Mouse (Mus musculus) hindbrain, embryonic 12.5 days (tissue): ENCODE measurements around the gene Yipf3. TPM values are rescaled to one million over a fixed set of nuclear protein-coding genes. Genes with fewer than 3 reads are reported as not detected.

Source experiments
- ATAC-seq: fragments of 200-750 bp; cut with Nextera tagmentation; 2 replicates; pipeline ENCODE4 v1.8.0; 2017; ENCODE audit warnings: moderate TSS enrichment; ENCODE audit not compliant: low FRiP score
- H3K27ac ChIP-seq: fragments of 300-500 bp; sonication (generic); 2 replicates; pipeline ENCODE4 v1.5.1; 2016; ENCODE audit warnings: mild to moderate bottlenecking
- H3K27me3 ChIP-seq: fragments of 300-500 bp; sonication (generic); 2 replicates; pipeline ENCODE4 v1.6.1; 2016; ENCODE audit warnings: mild to moderate bottlenecking
- H3K36me3 ChIP-seq: fragments of 300-500 bp; sonication (generic); 2 replicates; pipeline ENCODE4 v1.6.1; 2016; ENCODE audit warnings: mild to moderate bottlenecking
- H3K4me1 ChIP-seq: fragments of 300-500 bp; sonication (generic); 2 replicates; pipeline ENCODE4 v1.6.1; 2016
- H3K4me2 ChIP-seq: fragments of 300-500 bp; sonication (generic); replicated peaks from 2 replicates; pipeline ENCODE4 v1.6.1; 2016; ENCODE audit warnings: mild to moderate bottlenecking
- H3K4me3 ChIP-seq: fragments of 300-500 bp; sonication (generic); 2 replicates; pipeline ENCODE4 v1.5.1; 2016; ENCODE audit warnings: mild to moderate bottlenecking
- H3K9ac ChIP-seq: fragments of 300-500 bp; sonication (generic); 2 replicates; pipeline ENCODE4 v1.6.1; 2016; ENCODE audit warnings: mild to moderate bottlenecking, moderate library complexity
- H3K9me3 ChIP-seq: fragments of 300-500 bp; sonication (generic); replicated peaks from 2 replicates; pipeline ENCODE4 v1.6.1; 2016; ENCODE audit warnings: mild to moderate bottlenecking
- WGBS: fragments of 180-500 bp; shearing (Covaris S2); methylation state at CpG from one replicate; pipeline ENCODE4 v1.1.7; 2016; 5-methylcytosine and 5-hydroxymethylcytosine counted together
- polyA plus RNA-seq: library from polyadenylated mRNA; unstranded; fragments of >200 nt; fragmentation: Nextera tagmentation; extraction: Ambion mirVana; gene quantifications from 2 replicates; pipeline ENCODE4 v1.2.1, GENCODE M21; 2016

The Yipf3 gene
- polyA plus RNA-seq, 1 experiment from 2014 or later, result 77.2 TPM

- H3K4me2 ChIP-seq, result no peak overlapping the region
- 86% methylated on average over 11 of the region's 11 CpGs for WGBS
- no peak overlapping the region for H3K9ac ChIP-seq
- peaks cover 87% of the 10 kb centered on the region for H3K36me3 ChIP-seq
- H3K4me3 ChIP-seq, result no peak overlapping the region
- ATAC-seq, result no peak
- H3K9me3 ChIP-seq, result no peaks in the 10 kb centered on the region
- no peaks in the 10 kb centered on the region for H3K27me3 ChIP-seq
- no peak overlapping the region for H3K27ac ChIP-seq
- peaks cover under 1% of the 10 kb centered on the region for H3K4me1 ChIP-seq
These were observed 6.4 kb upstream of the Yipf3 start for GRCm38 (mm10) chr17:46241471-46241870.

GRCm38 (mm10) chr17:46242274-46242673 is 5.6 kb upstream of the Yipf3 start:
- no peak overlapping the region for H3K4me2 ChIP-seq
- no peak overlapping the region for H3K9ac ChIP-seq
- ATAC-seq, result no peak
- H3K36me3 ChIP-seq, result peaks cover 79% of the 10 kb centered on the region
- no peaks in the 10 kb centered on the region for H3K27me3 ChIP-seq
- 91% methylated on average over 13 of the region's 13 CpGs for WGBS
- H3K27ac ChIP-seq, result no peak overlapping the region
- H3K4me3 ChIP-seq, result no peak overlapping the region
- H3K9me3 ChIP-seq, result no peaks in the 10 kb centered on the region
- H3K4me1 ChIP-seq, result peaks cover 8% of the 10 kb centered on the region

GRCm38 (mm10) chr17:46242993-46243392 is 4.9 kb upstream of the Yipf3 start:
- Histone ChIP-seq H3K4me2 (no peak overlapping the region), H3K27ac (no peak overlapping the region), H3K4me1 (peaks cover 8% of the 10 kb centered on the region), H3K9ac (no peak overlapping the region), H3K9me3 (no peaks in the 10 kb centered on the region), H3K27me3 (no peaks in the 10 kb centered on the region), H3K36me3 (peaks cover 75% of the 10 kb centered on the region), H3K4me3 (no peak overlapping the region)
- whole genome bisulfite sequencing, result 84% methylated on average over 4 of the region's 4 CpGs
- ATAC-seq, result no peak

- no peak overlapping the region for H3K4me2 ChIP-seq
- H3K9ac ChIP-seq, result no peak overlapping the region
- H3K36me3 ChIP-seq, result peaks cover 74% of the 10 kb centered on the region
- WGBS, result 79% methylated on average over 2 of the region's 2 CpGs
- H3K4me1 ChIP-seq, result peaks cover 11% of the 10 kb centered on the region
- H3K27ac ChIP-seq, result no peak overlapping the region
- no peaks in the 10 kb centered on the region for H3K27me3 ChIP-seq
- no peaks in the 10 kb centered on the region for H3K9me3 ChIP-seq
- no peak for ATAC-seq
- H3K4me3 ChIP-seq, result no peak overlapping the region
These were observed 4.3 kb upstream of the Yipf3 start for GRCm38 (mm10) chr17:46243624-46244023.

GRCm38 (mm10) chr17:46244579-46244978 is 3.3 kb upstream of the Yipf3 start:
- Histone ChIP-seq H3K27me3 (no peaks in the 10 kb centered on the region), H3K36me3 (peaks cover 69% of the 10 kb centered on the region), H3K4me2 (no peak overlapping the region), H3K27ac (no peak overlapping the region), H3K9me3 (no peaks in the 10 kb centered on the region), H3K9ac (no peak overlapping the region), H3K4me1 (peaks cover 20% of the 10 kb centered on the region), H3K4me3 (no peak overlapping the region)
- ATAC-seq, result no peak
- WGBS, result 71% methylated on average over 10 of the region's 10 CpGs

- Histone ChIP-seq H3K9me3 (no peaks in the 10 kb centered on the region), H3K4me3 (peak overlapping the region; percentile 89), H3K36me3 (peaks cover 61% of the 10 kb centered on the region), H3K4me1 (peaks cover 24% of the 10 kb centered on the region), H3K9ac (peak overlapping the region; percentile 97), H3K27me3 (no peaks in the 10 kb centered on the region), H3K4me2 (peak overlapping the region; percentile 93), H3K27ac (peak overlapping the region; percentile 87)
- peak; percentile 47 for ATAC-seq
- WGBS, result under 1% methylated on average over 35 of the region's 37 CpGs
These were observed 276 bp downstream of the Yipf3 start for GRCm38 (mm10) chr17:46248189-46248522.

- no peak overlapping the region for H3K4me2 ChIP-seq
- H3K27ac ChIP-seq, result no peak overlapping the region
- ATAC-seq, result no peak
- 87% methylated on average over 7 of the region's 7 CpGs for WGBS
- H3K27me3 ChIP-seq, result peaks cover 18% of the 10 kb centered on the region
- no peak overlapping the region for H3K4me3 ChIP-seq
- H3K9ac ChIP-seq, result no peak overlapping the region
- peaks cover 31% of the 10 kb centered on the region for H3K36me3 ChIP-seq
- H3K4me1 ChIP-seq, result peaks cover 44% of the 10 kb centered on the region
- H3K9me3 ChIP-seq, result no peaks in the 10 kb centered on the region
These were observed 3.3 kb downstream of the Yipf3 start for GRCm38 (mm10) chr17:46251174-46251573.

- Histone ChIP-seq H3K27ac (0 out of 2 replicates have a peak overlapping the region, but pooled peaks have one; percentile 60), H3K36me3 (peaks cover 43% of the 10 kb centered on the region), H3K4me2 (peak overlapping the region; percentile 99), H3K9ac (peak overlapping the region; percentile 82; the same call in 1 of the 2 replicates), H3K4me3 (peak overlapping the region; percentile 79; the same call in 1 of the 2 replicates), H3K4me1 (peaks cover 36% of the 10 kb centered on the region), H3K9me3 (no peaks in the 10 kb centered on the region), H3K27me3 (peaks cover 18% of the 10 kb centered on the region)
- 57% methylated on average over 14 of the region's 14 CpGs for WGBS
- no peak for ATAC-seq
These were observed 4.9 kb downstream of the Yipf3 start for GRCm38 (mm10) chr17:46252571-46253451.

- Histone ChIP-seq H3K27ac (peak within 1 kb of the TSS; percentile 60), H3K9ac (peak within 1 kb of the TSS; percentile 82), H3K4me2 (peak within 1 kb of the TSS; percentile 99), H3K4me3 (peak within 1 kb of the TSS; percentile 79), H3K4me1 (peaks cover 34% of the 10 kb centered on the region), H3K36me3 (peaks cover 51% of the 10 kb centered on the region), H3K9me3 (no peaks in the 10 kb centered on the region), H3K27me3 (peaks cover 18% of the 10 kb centered on the region)
- peak; percentile 89 for ATAC-seq
- WGBS, result 2% methylated on average over 39 of the region's 48 CpGs
These were observed 5.7 kb downstream of the Yipf3 start, which contains the start of gene Lrrc73 for GRCm38 (mm10) chr17:46253452-46254084. Gene Lrrc73, plus strand, starts transcription at chr17:46253531.

GRCm38 (mm10) chr17:46254106-46254505 is 6.2 kb downstream of the Yipf3 start:
- H3K4me1 ChIP-seq, result peaks cover 28% of the 10 kb centered on the region
- peaks cover 56% of the 10 kb centered on the region for H3K36me3 ChIP-seq
- no peaks in the 10 kb centered on the region for H3K9me3 ChIP-seq
- under 1% methylated on average over 41 of the region's 54 CpGs for WGBS
- peak; percentile 26 for ATAC-seq
- H3K4me3 ChIP-seq, result peak overlapping the region; percentile 79
- peak overlapping the region; percentile 60 for H3K27ac ChIP-seq
- H3K27me3 ChIP-seq, result peaks cover 18% of the 10 kb centered on the region
- peak overlapping the region; percentile 99 for H3K4me2 ChIP-seq
- H3K9ac ChIP-seq, result peak overlapping the region; percentile 82

- H3K4me2 ChIP-seq, result peak overlapping the region; percentile 99
- H3K27ac ChIP-seq, result no peak overlapping the region
- peak overlapping the region; percentile 79; the same call in 1 of the 2 replicates for H3K4me3 ChIP-seq
- H3K36me3 ChIP-seq, result peaks cover 60% of the 10 kb centered on the region
- H3K27me3 ChIP-seq, result peaks cover 18% of the 10 kb centered on the region
- WGBS, result 33% methylated on average over 6 of the region's 6 CpGs
- 0 out of 2 replicates have a peak overlapping the region, but pooled peaks have one; percentile 41 for H3K9ac ChIP-seq
- 0 out of 2 replicates have a peak, but pooled peaks have one; percentile 9 for ATAC-seq
- no peaks in the 10 kb centered on the region for H3K9me3 ChIP-seq
- H3K4me1 ChIP-seq, result peaks cover 20% of the 10 kb centered on the region
These were observed 7.3 kb downstream of the Yipf3 start for GRCm38 (mm10) chr17:46255147-46255546.

GRCm38 (mm10) chr17:46258279-46259053 is 10.6 kb downstream of the Yipf3 start:
- Histone ChIP-seq H3K9ac (no peak overlapping the region), H3K4me3 (no peak overlapping the region), H3K27me3 (peaks cover 18% of the 10 kb centered on the region), H3K27ac (no peak overlapping the region), H3K4me1 (peaks cover 16% of the 10 kb centered on the region), H3K4me2 (no peak overlapping the region), H3K9me3 (no peaks in the 10 kb centered on the region), H3K36me3 (peaks cover 71% of the 10 kb centered on the region)
- ATAC-seq, result no peak
- WGBS, result 86% methylated on average over 30 of the region's 30 CpGs
